Mouse (Mus musculus): ENCODE data around the gene Sec11a.

Sec11a gene

GRCm38 (mm10) chr7:80897134-80897533, 50.4 kb downstream of the Sec11a start:
- in situ Hi-C loops (cut with MboI) = no loop called here

DNA sequence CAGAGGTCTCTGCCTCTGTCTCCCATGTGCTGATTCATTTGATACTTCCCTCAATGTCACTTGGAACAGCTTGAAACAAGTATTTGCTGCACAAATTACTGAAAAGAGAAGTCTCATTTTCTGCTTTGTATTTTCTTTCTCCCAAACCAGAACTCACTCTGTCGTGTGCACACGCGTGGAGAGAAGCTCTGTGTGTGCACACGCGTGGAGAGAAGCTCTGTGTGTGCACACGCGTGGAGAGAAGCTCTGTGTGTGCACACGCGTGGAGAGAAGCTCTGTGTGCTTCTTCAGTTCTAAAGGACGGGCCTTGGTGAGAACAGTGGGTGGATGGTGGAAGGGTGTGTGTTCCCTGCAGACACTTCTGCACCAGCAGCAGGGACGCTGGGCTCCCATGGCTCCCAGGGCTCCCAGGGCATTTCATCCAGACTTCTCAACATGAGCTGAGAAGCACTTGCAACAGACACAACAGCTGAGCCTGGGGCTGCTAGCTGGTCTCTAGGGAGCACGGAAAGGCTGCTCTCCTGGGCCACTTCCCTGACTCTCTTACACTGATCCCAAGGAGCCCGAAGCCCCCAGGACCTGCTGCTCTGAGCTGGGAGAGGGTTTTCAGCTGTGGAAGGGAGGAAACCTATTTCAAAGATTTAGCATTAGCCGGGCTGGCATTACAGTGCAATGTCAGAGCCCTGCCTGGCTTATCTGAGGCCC, 52.6 kb downstream of the Sec11a start:
- in situ Hi-C loops (cut with MboI) = no loop called here

DNA sequence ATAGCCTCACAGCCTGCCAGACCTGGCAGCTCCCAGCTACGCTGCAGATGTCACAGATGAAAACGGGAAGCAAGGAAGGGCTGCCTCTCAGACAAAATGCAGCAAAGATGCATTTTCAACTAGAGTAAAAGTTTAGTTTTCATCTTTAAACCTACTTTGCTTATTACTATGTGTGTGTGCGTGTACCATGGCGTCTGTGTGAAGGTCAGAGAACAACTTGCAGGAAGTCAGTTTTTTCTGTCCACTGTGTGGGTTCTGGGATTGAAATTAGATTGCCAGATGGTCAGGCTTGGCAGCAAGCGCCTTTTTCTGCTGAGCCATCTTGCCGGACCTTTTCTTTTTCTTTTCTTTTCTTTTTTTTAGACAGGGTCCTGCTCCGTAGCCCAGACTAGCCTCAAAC, 53.4 kb downstream of the Sec11a start:
- in situ Hi-C loops (cut with MboI) = no loop called here

DNA sequence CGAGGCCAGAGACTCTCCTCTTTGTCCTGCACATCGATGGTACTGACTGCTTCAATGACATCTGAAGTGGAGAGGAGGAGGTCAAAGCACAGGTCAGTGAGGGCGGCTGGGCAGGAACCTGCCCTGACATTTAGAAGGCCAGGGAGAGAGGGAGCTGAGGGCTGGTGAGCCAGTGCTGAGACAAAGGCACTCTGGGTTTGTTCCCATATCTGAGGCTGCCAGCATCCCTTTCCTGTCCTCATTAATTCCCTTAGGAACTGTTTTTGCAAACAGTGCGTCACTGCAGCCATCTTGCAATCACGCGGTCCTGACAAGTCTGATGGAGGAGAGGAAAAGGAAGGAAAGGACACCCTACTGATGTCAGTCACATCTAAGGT, 53.8 kb downstream of the Sec11a start:
- in situ Hi-C loops (cut with MboI) = no loop called here

DNA sequence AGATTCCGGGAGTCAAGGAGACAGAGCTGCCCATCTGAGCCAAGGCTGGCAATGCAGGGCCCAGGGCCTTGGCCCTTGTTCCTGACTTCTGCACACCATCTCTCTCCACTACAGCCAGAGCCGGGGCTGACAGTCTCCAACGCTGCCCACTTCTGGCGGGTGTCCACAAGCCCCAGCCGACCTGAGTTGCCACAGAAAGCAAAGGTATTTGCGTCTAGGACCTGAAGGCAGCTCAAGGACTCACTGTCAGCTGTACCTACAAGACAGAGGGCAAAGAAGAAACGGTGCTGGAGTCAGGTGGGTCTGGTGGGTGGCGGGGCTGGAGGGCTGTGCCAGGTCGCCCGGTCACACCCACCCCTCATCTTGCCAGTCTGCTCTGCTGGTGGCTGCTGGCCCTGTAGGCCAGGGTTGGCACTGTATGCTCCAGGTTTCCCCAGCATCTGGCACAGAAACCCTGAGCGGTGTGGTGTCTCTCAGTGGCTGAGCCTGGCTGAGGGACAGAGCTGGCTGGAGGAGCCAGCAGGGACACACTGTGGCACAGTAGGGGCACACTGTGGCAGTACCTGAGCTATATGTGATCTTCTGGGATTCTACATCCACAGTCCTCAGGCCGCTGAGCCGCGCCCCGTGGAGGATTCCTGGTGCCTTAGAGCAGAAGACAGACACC, 54.4 kb downstream of the Sec11a start:
- in situ Hi-C loops (cut with MboI) = no loop called here

GRCm38 (mm10) chr7:80889841-80890241, 57.7 kb downstream of the Sec11a start:
- in situ Hi-C loops (cut with MboI) = no loop called here

GRCm38 (mm10) chr7:80889021-80889511, 58.5 kb downstream of the Sec11a start:
- in situ Hi-C loops (cut with MboI) = no loop called here

DNA sequence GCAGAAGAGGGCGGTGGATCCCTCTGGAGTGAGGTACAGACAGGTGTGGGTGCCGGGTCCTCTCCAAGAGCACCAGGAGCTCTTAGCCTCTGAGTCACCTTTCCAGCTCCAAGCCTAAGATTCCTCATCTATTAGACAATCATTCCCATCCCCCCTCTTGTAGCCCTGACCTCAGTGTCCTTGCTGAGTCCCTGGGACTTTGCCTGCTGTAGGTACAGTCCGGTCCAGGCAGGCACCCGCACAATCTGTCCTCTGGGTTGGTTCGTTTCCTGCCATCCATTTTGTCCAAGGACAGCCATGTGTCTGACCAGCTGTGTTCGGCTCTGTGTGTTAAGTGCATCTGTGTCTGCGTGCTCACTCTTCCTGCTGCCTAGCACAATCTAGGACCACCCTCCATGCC, 59.0 kb downstream of the Sec11a start:
- in situ Hi-C loops (cut with MboI) = no loop called here

DNA sequence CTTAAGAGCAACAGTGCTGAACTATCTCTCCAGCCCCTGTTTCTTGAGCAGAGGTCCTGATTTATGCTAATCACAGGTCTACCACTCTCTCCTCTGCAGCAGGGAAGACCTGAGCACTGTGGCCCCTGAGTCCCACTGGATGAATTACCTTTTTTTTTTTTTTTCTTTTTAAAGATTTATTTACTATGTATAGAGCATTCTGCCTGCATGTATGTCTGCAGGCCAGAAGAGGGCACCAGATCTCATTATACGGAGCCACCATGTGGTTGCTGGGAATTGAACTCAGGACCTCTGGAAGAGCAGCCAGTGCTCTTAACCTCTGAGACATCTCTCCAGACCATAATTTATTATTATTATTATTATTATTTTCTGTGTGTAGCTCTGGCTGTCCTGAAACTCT, 61.9 kb downstream of the Sec11a start:
- in situ Hi-C loops (cut with MboI) = no loop called here

- in situ Hi-C loops (cut with MboI) = no loop called here
Measured at GRCm38 (mm10) chr7:80882830-80883505, 64.6 kb downstream of the Sec11a start.

- in situ Hi-C loops (cut with MboI) = no loop called here
Measured at GRCm38 (mm10) chr7:80875727-80876126, 71.9 kb downstream of the Sec11a start.

DNA sequence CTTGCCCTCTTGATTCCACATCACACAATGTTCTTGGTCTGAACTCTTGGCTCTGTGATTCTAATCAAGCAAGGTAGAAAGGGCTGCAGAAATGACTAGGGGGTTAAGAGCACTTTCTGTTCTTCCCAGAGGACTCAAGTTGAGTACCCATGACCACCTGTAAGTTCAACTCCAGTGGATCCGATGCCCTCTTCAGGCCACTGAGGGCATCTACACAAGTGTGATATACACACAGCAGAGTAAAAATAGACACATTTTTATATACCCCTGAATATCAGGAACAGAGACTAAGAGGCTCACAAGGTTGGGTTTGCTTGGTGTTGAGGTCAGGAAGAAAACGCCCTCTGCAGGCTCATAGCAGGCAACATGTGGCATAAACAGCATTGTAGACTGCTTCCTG, 73.9 kb downstream of the Sec11a start:
- in situ Hi-C loops (cut with MboI) = loop anchor here (25.0 kb wide), 1 partner anchor 189 kb away; the partner anchor contains the start of gene Alpk3

DNA sequence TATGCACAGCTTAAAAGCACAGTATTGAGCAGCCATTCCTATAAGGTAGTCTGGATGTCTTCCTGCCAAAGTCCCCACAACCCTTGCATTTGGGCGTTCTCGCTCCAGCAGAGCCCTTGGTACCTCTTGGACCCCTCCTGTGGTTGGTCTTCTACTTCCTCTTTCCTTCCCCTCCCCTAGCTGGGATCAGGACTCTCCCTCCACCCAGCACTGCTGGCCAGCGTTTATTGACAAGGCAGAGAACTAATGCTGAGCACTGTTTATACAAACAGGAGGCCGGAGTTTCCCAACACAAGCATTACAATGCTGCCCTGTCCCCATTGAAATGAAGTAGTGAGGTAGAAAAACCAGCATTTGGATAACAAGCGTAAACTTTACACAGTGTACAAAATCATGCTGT, 74.5 kb downstream of the Sec11a start:
- in situ Hi-C loops (cut with MboI) = loop anchor here (25.0 kb wide), 1 partner anchor 189 kb away; the partner anchor contains the start of gene Alpk3

GRCm38 (mm10) chr7:80868686-80869085, 78.9 kb downstream of the Sec11a start:
- in situ Hi-C loops (cut with MboI) = loop anchor here (25.0 kb wide), 1 partner anchor 194 kb away; the partner anchor contains the start of gene Alpk3

- in situ Hi-C loops (cut with MboI) = loop anchor here (25.0 kb wide), 1 partner anchor 196 kb away; the partner anchor contains the start of gene Alpk3
Measured at GRCm38 (mm10) chr7:80866514-80867147, 80.9 kb downstream of the Sec11a start.

DNA sequence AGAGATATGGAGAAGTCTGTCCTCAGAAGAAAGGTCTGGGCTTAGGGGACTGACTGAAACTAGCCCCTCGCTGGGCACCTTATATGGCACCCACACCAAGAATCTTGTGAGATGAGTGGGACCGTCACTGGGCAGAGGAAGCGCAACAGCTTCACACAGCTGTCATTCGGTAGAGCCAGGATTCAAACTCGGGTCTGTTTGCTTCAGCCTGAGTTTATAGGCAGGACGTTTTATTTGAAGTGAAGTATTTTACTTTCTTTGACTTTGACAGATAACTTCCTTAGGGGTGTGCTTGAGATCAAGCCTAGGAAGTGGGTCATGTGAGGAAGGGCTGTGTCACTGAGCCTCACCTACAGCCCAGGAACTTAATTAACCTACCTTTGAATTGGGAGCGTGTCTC, 82.1 kb downstream of the Sec11a start:
- in situ Hi-C loops (cut with MboI) = loop anchor here (25.0 kb wide), 1 partner anchor 197 kb away; the partner anchor contains the start of gene Alpk3

DNA sequence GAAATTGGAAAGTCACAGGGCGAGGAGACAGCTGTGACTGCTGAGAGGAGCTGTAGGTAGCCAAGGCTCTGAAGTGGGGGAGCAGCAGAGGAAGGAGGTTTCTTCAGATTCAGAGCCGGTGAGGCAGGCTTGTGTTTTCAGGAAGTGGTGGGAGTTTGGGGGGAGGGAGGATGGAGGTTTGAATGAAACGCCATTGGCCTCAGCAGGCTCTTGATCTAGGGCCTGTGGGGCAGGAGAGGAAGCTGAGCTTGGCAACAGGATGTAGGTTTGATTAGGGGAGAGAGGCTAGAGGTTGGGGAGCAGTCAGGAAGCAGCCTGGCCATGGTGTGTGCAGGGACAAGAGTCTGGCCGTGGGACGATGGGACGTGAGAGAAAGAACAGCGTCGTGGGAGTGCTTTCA, 82.7 kb downstream of the Sec11a start:
- in situ Hi-C loops (cut with MboI) = loop anchor here (25.0 kb wide), 1 partner anchor 197 kb away; the partner anchor contains the start of gene Alpk3

DNA sequence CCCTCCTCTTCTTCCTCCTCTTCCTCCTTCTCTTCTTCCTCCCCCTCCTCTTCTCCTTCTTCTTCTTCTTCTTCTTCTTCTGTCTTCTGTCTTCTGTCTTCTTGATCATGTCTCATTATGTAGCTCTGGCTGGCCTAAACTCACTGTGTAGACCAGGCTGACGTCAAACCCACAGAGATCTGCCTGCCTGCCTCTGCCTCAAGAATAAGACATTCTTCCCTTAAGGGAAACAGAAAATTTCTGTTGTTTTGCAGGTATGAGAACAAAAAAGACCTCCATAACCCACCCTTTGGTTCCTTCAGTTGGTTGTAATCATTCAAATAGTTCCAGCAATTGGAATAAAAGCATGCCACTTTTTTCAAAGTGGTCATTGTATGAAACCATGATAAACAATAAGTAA, 83.4 kb downstream of the Sec11a start:
- in situ Hi-C loops (cut with MboI) = loop anchor here (25.0 kb wide), 1 partner anchor 198 kb away; the partner anchor contains the start of gene Alpk3

GRCm38 (mm10) chr7:80863520-80863919, 84.1 kb downstream of the Sec11a start:
- in situ Hi-C loops (cut with MboI) = loop anchor here (25.0 kb wide), 1 partner anchor 199 kb away; the partner anchor contains the start of gene Alpk3

- in situ Hi-C loops (cut with MboI) = loop anchor here (25.0 kb wide), 1 partner anchor 200 kb away; the partner anchor contains the start of gene Alpk3
Measured at GRCm38 (mm10) chr7:80862475-80862874, 85.1 kb downstream of the Sec11a start.

DNA sequence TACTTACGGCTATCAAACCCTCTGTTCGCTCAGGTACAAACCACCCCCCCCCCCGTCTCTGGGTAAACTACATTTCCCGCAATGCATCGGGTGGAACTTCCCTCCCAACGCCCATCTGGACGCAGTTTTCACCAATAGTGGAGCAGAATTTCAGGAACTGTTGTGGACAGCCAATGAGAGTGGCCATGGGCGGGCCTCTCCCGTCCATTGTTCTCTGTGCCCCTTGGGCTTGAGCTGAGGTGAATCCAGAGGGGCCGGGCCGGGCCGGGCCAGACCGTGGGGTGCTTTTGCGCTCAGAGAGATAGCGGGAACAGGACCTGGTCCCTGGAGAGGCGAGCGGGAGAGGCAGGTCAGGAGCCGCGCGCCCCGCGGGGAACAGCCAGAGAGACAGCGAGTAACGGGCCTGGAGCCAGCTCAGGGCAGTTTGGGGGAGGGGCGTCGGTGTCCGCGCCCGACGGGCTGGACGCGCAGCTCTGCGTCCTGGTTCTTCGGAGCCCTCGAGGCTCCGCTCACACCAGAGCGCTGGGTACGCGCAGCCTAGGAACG, 86.8 kb downstream of the Sec11a start, which contains the start of gene Zscan2:
Zscan2 (plus strand) TSS at position 192 of the 546 bp plus-strand sequence.
- in situ Hi-C loops (cut with MboI) = loop anchor here (25.0 kb wide), 1 partner anchor 201 kb away; the partner anchor contains the start of gene Alpk3

Measured in mature B cell (primary cell).